ENCODE assay signal across 9 mouse cellular contexts in genomic region chr15:78684111-78684510, GRCm38 (mm10). TPM values are rescaled to one million over a fixed set of nuclear protein-coding genes. Genes with fewer than 3 reads are reported as not detected.
DNase-seq lines count a peak whose midpoint lies in the region; ATAC-seq and TF ChIP-seq lines count a peak whose summit lies in the region.
"Had no signal": no experiment of that assay in that cellular context is flagged by ENCODE, and none has a peak within 500 bp of the region (broad histone marks: within the 10 kb centered on the region; RNA-seq: fewer than 3 reads in every experiment).

No protein-coding gene starts in this region.

- H3K4me1 ChIP-seq in kidney, postnatal 0 days (replicated peaks; ENCODE audit: insufficient read depth, low read length) = peaks cover 4% of the 10 kb centered on the region; the same call in 1 of the 2 replicates
- peaks cover 6% of the 10 kb centered on the region for H3K4me1 ChIP-seq in embryonic facial prominence, embryonic 11.5 days (ENCODE audit: control insufficient read depth, insufficient read depth, low read length)
- peaks cover 12% of the 10 kb centered on the region for H3K4me1 ChIP-seq in hindbrain, postnatal 0 days (ENCODE audit: insufficient read depth, low read length)
- peaks cover 29% of the 10 kb centered on the region for H3K4me1 ChIP-seq in neural tube, embryonic 14.5 days (ENCODE audit: control insufficient read depth, insufficient read depth, low read length)

- 4% methylated on average over 9 of the region's 9 CpGs for WGBS in kidney, postnatal 0 days
- WGBS in embryonic facial prominence, embryonic 11.5 days = 5% methylated on average over 9 of the region's 9 CpGs
- WGBS in hindbrain, postnatal 0 days = 11% methylated on average over 8 of the region's 9 CpGs
- WGBS in neural tube, embryonic 14.5 days = 8% methylated on average over 9 of the region's 9 CpGs

- no peaks in the 10 kb centered on the region for H3K9me3 ChIP-seq in kidney, postnatal 0 days (replicated peaks; ENCODE audit: low read length)
- no peaks in the 10 kb centered on the region for H3K9me3 ChIP-seq in embryonic facial prominence, embryonic 11.5 days (replicated peaks; ENCODE audit: control insufficient read depth, low read length)
- no peaks in the 10 kb centered on the region for H3K9me3 ChIP-seq in hindbrain, postnatal 0 days (ENCODE audit: low read length)
- no peaks in the 10 kb centered on the region for H3K9me3 ChIP-seq in neural tube, embryonic 14.5 days (ENCODE audit: control insufficient read depth, low read length)

- ATAC-seq in kidney, postnatal 0 days (replicated peaks; ENCODE audit: low FRiP score, low read depth) = no peak
- ATAC-seq in embryonic facial prominence, embryonic 11.5 days (replicated peaks; ENCODE audit: insufficient number of reproducible peaks, low FRiP score, low TSS enrichment, low read depth) = peak; percentile 51; the same call in 1 of the 2 replicates
- no peak for ATAC-seq in hindbrain, postnatal 0 days
- ATAC-seq in neural tube, embryonic 14.5 days (ENCODE audit: low read depth) = peak; percentile 38; the same call in 1 of the 2 replicates

- H3K4me2 ChIP-seq in kidney, postnatal 0 days (ENCODE audit: low read length) = no peak overlapping the region
- peak overlapping the region; percentile 16; the same call in 1 of the 2 replicates for H3K4me2 ChIP-seq in embryonic facial prominence, embryonic 11.5 days (ENCODE audit: low read depth, low read length)
- no peak overlapping the region for H3K4me2 ChIP-seq in hindbrain, postnatal 0 days (ENCODE audit: low read depth, low read length)
- no peak overlapping the region for H3K4me2 ChIP-seq in neural tube, embryonic 14.5 days (ENCODE audit: low read depth, low read length)

- H3K4me3 ChIP-seq in kidney, postnatal 0 days (replicated peaks; ENCODE audit: low read depth, low read length) = no peak overlapping the region
- no peak overlapping the region for H3K4me3 ChIP-seq in embryonic facial prominence, embryonic 11.5 days (ENCODE audit: low read depth, low read length)
- no peak overlapping the region for H3K4me3 ChIP-seq in hindbrain, postnatal 0 days (ENCODE audit: low read length)
- no peak overlapping the region for H3K4me3 ChIP-seq in neural tube, embryonic 14.5 days (ENCODE audit: low read depth, low read length)
- H3K4me3 ChIP-seq in gastrocnemius, adult 2 months = no peak overlapping the region

- DNase-seq in kidney, postnatal 0 days (ENCODE audit: low spot score) = peak; percentile 50
- no peak for DNase-seq in kidney, adult 11 months
- DNase-seq in embryonic facial prominence, embryonic 11.5 days (ENCODE audit: low spot score) = peak; percentile 53
- peak; percentile 61 for DNase-seq in hindbrain, postnatal 0 days (ENCODE audit: low spot score)
- DNase-seq in gastrocnemius, adult 2 months = no peak
- no peak for DNase-seq in spleen, adult 18-20 months
- DNase-seq in kidney, adult 8-10 months = no peak
- DNase-seq: cerebellum, adult 9-11 months had no signal

- H3K36me3 ChIP-seq in kidney, postnatal 0 days (ENCODE audit: insufficient read depth, low read length) = no peaks in the 10 kb centered on the region
- no peaks in the 10 kb centered on the region for H3K36me3 ChIP-seq in embryonic facial prominence, embryonic 11.5 days (replicated peaks; ENCODE audit: control insufficient read depth, insufficient read depth, low read depth, low read length)
- H3K36me3 ChIP-seq in hindbrain, postnatal 0 days (ENCODE audit: insufficient read depth, low read length) = no peaks in the 10 kb centered on the region
- no peaks in the 10 kb centered on the region for H3K36me3 ChIP-seq in neural tube, embryonic 14.5 days (ENCODE audit: control insufficient read depth, insufficient read depth, low read length)

- no peak overlapping the region for H3K27ac ChIP-seq in kidney, postnatal 0 days
- no peak overlapping the region for H3K27ac ChIP-seq in embryonic facial prominence, embryonic 11.5 days (replicated peaks; ENCODE audit: low read depth, low read length)
- H3K27ac ChIP-seq in hindbrain, postnatal 0 days = peak overlapping the region; percentile 48; the same call in 1 of the 2 replicates
- peak overlapping the region; percentile 28; the same call in 1 of the 2 replicates for H3K27ac ChIP-seq in neural tube, embryonic 14.5 days (ENCODE audit: low read depth, low read length)
- no peak overlapping the region for H3K27ac ChIP-seq in gastrocnemius, adult 2 months

- no peak for TF ChIP-seq CTCF in kidney, postnatal 0 days (IDR thresholded peaks at IDR 0.05; ENCODE audit: low read depth)
- no peak for TF ChIP-seq CTCF in hindbrain, postnatal 0 days (IDR thresholded peaks at IDR 0.05; ENCODE audit: low read depth)
- TF ChIP-seq CTCF in gastrocnemius, adult 2 months (IDR thresholded peaks at IDR 0.05) = no peak

- H3K27me3 ChIP-seq in kidney, postnatal 0 days (ENCODE audit: insufficient read depth, low read length) = no peaks in the 10 kb centered on the region
- H3K27me3 ChIP-seq in embryonic facial prominence, embryonic 11.5 days (ENCODE audit: control insufficient read depth, insufficient read depth, low read length) = no peaks in the 10 kb centered on the region
- no peaks in the 10 kb centered on the region for H3K27me3 ChIP-seq in hindbrain, postnatal 0 days (ENCODE audit: insufficient read depth, low read length)
- no peaks in the 10 kb centered on the region for H3K27me3 ChIP-seq in neural tube, embryonic 14.5 days (ENCODE audit: control insufficient read depth, insufficient read depth, low read length)

- intact Hi-C loops in gastrocnemius, adult 2 months (cut with DNase I) = no loop called here

- no peak overlapping the region; the same call in 1 of the 2 replicates for H3K9ac ChIP-seq in kidney, postnatal 0 days (ENCODE audit: low read depth, low read length)
- no peak overlapping the region for H3K9ac ChIP-seq in embryonic facial prominence, embryonic 11.5 days (replicated peaks; ENCODE audit: low read length)
- H3K9ac ChIP-seq in hindbrain, postnatal 0 days (replicated peaks; ENCODE audit: low read length) = 0 out of 2 replicates have a peak overlapping the region, but pooled peaks have one; percentile 35
- H3K9ac ChIP-seq in neural tube, embryonic 14.5 days (replicated peaks; ENCODE audit: low read depth, low read length) = no peak overlapping the region; the same call in 1 of the 2 replicates

RNA-seq across cellular contexts. Expression of gene Elfn2, which starts 34.5 kb away (rescaled TPM):
- polyA plus RNA-seq in kidney, postnatal 0 days (2015; fragmentation: Nextera tagmentation; extraction: Ambion mirVana) = 0.10 and 0.13 TPM in 2 replicates
- polyA plus RNA-seq in embryonic facial prominence, embryonic 11.5 days (2014; fragmentation: Nextera tagmentation; extraction: Ambion mirVana) = 0.28 TPM in 1 of 2 replicates, not detected in the other
- 40.9 and 43.1 TPM in 2 replicates for total RNA-seq in hindbrain, postnatal 0 days (2014; rRNA removed)
- polyA plus RNA-seq in hindbrain, postnatal 0 days (2015; fragmentation: Nextera tagmentation; extraction: Ambion mirVana) = 8.4 and 9.1 TPM in 2 replicates
- 4.1 and 6.8 TPM in 2 replicates for polyA plus RNA-seq in neural tube, embryonic 14.5 days (2014; fragmentation: Nextera tagmentation; extraction: Ambion mirVana)
- total RNA-seq in gastrocnemius, adult 2 months (2021) = under 1 TPM in 1 of 2 experiments, not detected in 1; 0.03 TPM

Comparison
In these comparisons a context has a peak if more than half of its experiments do, and no peak if none do; other contexts are left out.
1. DNase-seq: peak in kidney, postnatal 0 days (single experiment), embryonic facial prominence, embryonic 11.5 days (single experiment) and hindbrain, postnatal 0 days (single experiment); none in kidney, adult 11 months (single experiment), gastrocnemius, adult 2 months (single experiment), spleen, adult 18-20 months (0 of 2) and kidney, adult 8-10 months (0 of 2).
2. ATAC-seq: peak in embryonic facial prominence, embryonic 11.5 days (single experiment) and neural tube, embryonic 14.5 days (single experiment); none in kidney, postnatal 0 days (single experiment) and hindbrain, postnatal 0 days (single experiment).
3. H3K27ac ChIP-seq: peak in hindbrain, postnatal 0 days (single experiment) and neural tube, embryonic 14.5 days (single experiment); none in kidney, postnatal 0 days (single experiment), embryonic facial prominence, embryonic 11.5 days (single experiment) and gastrocnemius, adult 2 months (single experiment).